Mouse (Mus musculus): Measurements from ENCODE around the gene Mepe. TPM values are rescaled to one million over a fixed set of nuclear protein-coding genes. Genes with fewer than 3 reads are reported as not detected.

Mepe gene
- polyA plus RNA-seq, 1 experiment from 2014 or later = not detected

- no peak overlapping the region for H3K4me2 ChIP-seq (ENCODE audit: low read depth, low read length)
- H3K4me3 ChIP-seq (ENCODE audit: low read length) = no peak overlapping the region
- no peaks in the 10 kb centered on the region for H3K27me3 ChIP-seq (ENCODE audit: control insufficient read depth, insufficient read depth, low read length)
- H3K9me3 ChIP-seq (replicated peaks; ENCODE audit: control insufficient read depth, low read length) = no peaks in the 10 kb centered on the region
- no peaks in the 10 kb centered on the region for H3K36me3 ChIP-seq (ENCODE audit: control insufficient read depth, insufficient read depth)
- no peak overlapping the region for H3K27ac ChIP-seq (ENCODE audit: low read length)
- 88% methylated on average over 16 of the region's 16 CpGs for WGBS
- H3K9ac ChIP-seq (ENCODE audit: low read length) = no peak overlapping the region
- ATAC-seq (replicated peaks; ENCODE audit: extremely low read depth, insufficient read depth, low FRiP score) = no peak
- no peaks in the 10 kb centered on the region for H3K4me1 ChIP-seq (ENCODE audit: control insufficient read depth, insufficient read depth, low read length)
Observed at GRCm38 (mm10) chr5:104385521-104385920, 60.4 kb downstream of the Mepe start.

- Histone ChIP-seq H3K27ac (ENCODE audit: low read length) (no peak overlapping the region), H3K9ac (ENCODE audit: low read length) (no peak overlapping the region), H3K4me1 (ENCODE audit: control insufficient read depth, insufficient read depth, low read length) (no peaks in the 10 kb centered on the region), H3K27me3 (ENCODE audit: control insufficient read depth, insufficient read depth, low read length) (no peaks in the 10 kb centered on the region), H3K9me3 (replicated peaks; ENCODE audit: control insufficient read depth, low read length) (no peaks in the 10 kb centered on the region), H3K4me2 (ENCODE audit: low read depth, low read length) (no peak overlapping the region), H3K4me3 (ENCODE audit: low read length) (no peak overlapping the region), H3K36me3 (ENCODE audit: control insufficient read depth, insufficient read depth) (no peaks in the 10 kb centered on the region)
- WGBS = 50% methylated on average over 5 of the region's 5 CpGs
- no peak for ATAC-seq (replicated peaks; ENCODE audit: extremely low read depth, insufficient read depth, low FRiP score)
Observed at GRCm38 (mm10) chr5:104386908-104387307, 61.8 kb downstream of the Mepe start.

Small RNA genes lying within 50 kb of the gene (microRNA-seq; reads per million reads assigned to microRNA genes)
- gene Gm23616 = not detected

Other genes starting within 250 kb of the Mepe start
- gene Gm17660, start 247.7 kb upstream of the Mepe start, polyA plus RNA-seq (2015; fragmentation: Nextera tagmentation; extraction: Ambion mirVana) = not detected in 2 replicates
- gene Sparcl1, start 211.6 kb upstream of the Mepe start, polyA plus RNA-seq (2015; fragmentation: Nextera tagmentation; extraction: Ambion mirVana) = 131 and 161 TPM in 2 replicates
- gene Dspp, start 154.6 kb upstream of the Mepe start, polyA plus RNA-seq (2015; fragmentation: Nextera tagmentation; extraction: Ambion mirVana) = not detected in 2 replicates
- 0.20 TPM in 1 of 2 replicates, not detected in the other for gene Dmp1, start 122.7 kb upstream of the Mepe start, polyA plus RNA-seq (2015; fragmentation: Nextera tagmentation; extraction: Ambion mirVana)
- gene Ibsp, start 26.2 kb upstream of the Mepe start, polyA plus RNA-seq (2015; fragmentation: Nextera tagmentation; extraction: Ambion mirVana) = 1.0 and 1.7 TPM in 2 replicates
- gene Spp1, start 109.8 kb downstream of the Mepe start, polyA plus RNA-seq (2015; fragmentation: Nextera tagmentation; extraction: Ambion mirVana) = 23.0 and 32.3 TPM in 2 replicates
- gene Pkd2, start 134.1 kb downstream of the Mepe start, polyA plus RNA-seq (2015; fragmentation: Nextera tagmentation; extraction: Ambion mirVana) = 7.1 and 8.5 TPM in 2 replicates
- 7.4 TPM in 2 replicates for gene BC005561, start 183.0 kb downstream of the Mepe start, polyA plus RNA-seq (2015; fragmentation: Nextera tagmentation; extraction: Ambion mirVana)